Mouse (Mus musculus) gonadal fat pad, adult 2 months (tissue): Measurements from ENCODE around the gene Col23a1. TPM values are rescaled to one million over a fixed set of nuclear protein-coding genes. Genes with fewer than 3 reads are reported as not detected.
"Not testable (repeated sequence)": the region's sequence is repeated elsewhere in the genome, so short reads cannot be mapped to it uniquely, and the experiment has no call there.

Source experiments
- DNase-seq: peaks from one replicate; pipeline ENCODE4 v3.0.0-alpha.2; 2012; ENCODE audit warnings: low read depth
- polyA plus RNA-seq: library from polyadenylated mRNA; depleted of rRNA; stranded (reverse); fragments of >200 nt; gene quantifications from 2 replicates; pipeline ENCODE4 v1.2.3, GENCODE M21; 2012; rRNA removed

The Col23a1 gene
- polyA plus RNA-seq, 1 experiment: 8.0 TPM

DNA sequence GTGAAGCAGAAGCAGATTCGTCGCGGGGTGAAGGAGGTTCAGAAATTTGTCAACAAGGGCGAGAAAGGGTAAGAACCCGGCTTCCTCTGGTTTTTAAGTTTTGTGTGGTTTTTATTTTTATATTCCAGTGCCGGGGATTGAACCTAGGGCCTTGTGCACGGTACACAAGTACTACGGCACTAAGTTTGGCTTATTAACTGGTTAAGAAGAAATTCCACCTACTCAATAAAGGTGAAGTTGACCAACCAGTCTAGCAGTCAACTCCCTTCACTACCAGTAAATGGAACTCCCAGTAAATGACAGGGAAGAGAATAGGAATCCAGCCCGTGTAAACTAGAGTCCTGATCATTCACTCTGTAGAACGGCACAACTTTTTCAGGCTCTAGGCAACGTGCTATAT, 330.4 kb downstream of the Col23a1 start:
- no peak for DNase-seq

DNA sequence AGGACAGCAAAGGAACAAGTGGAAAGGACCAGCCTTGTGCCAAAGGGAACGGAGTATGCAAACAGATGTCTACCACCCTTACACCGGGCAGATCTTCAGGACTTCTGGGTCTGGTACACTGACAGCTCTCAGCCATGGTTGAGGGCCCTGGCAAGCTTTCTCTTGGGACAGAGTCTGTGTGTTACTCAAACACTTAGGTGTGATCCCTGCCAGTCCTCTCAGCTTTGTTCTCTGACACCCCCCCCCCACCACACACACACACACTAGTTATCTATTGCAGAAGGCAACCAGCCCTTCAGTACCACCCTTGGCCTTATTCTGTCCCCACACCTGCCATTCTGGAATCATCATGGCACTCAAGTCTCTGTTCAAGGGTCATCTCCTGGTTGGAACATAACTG, 332.1 kb downstream of the Col23a1 start:
- DNase-seq: no peak

GRCm38 (mm10) chr11:51622971-51623491, 333.3 kb downstream of the Col23a1 start:
- no peak for DNase-seq

DNA sequence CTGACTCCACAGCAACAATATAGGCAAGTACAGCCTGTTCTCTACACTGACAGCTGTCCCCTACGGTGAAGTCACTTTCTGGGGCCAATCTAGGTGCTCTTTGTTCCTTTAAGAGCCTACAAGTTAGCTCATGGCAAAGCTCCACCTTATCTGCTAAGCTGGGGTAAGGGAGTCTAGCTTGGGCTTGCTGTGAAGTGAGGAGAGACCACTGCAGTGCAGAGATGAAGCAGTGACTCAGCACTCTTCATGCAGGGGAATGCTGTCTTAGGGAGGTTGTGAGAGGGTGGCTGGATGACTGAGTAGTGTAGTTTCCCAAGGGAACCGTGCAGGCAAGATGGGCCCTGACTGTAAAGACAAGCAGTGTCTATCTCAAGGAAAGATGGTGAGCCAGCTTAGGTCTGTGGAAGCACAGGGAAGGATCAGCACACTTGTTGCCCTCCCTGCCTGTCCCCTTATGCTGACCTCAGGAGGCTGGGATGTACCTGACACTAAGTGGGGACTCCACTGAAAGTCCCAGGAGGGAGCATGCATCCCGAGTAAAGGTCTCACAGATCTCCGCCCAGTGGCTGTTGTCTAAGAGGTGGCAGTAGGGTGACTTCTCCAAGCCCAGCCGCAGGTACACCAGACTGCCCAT, 335.6 kb downstream of the Col23a1 start:
- no peak for DNase-seq

- no peak for DNase-seq
Measured at GRCm38 (mm10) chr11:51627425-51627824, 337.7 kb downstream of the Col23a1 start.

GRCm38 (mm10) chr11:51627907-51628306, 338.2 kb downstream of the Col23a1 start:
- no peak for DNase-seq

- DNase-seq: no peak
Measured at GRCm38 (mm10) chr11:51629651-51630314, 340.1 kb downstream of the Col23a1 start.

GRCm38 (mm10) chr11:51632130-51632753, 342.5 kb downstream of the Col23a1 start:
- DNase-seq: no peak

- not testable (repeated sequence) for DNase-seq
Measured at GRCm38 (mm10) chr11:51633200-51633599, 343.5 kb downstream of the Col23a1 start.

Other genes with a start within 250 kb of the Col23a1 start
- gene Olfr1375, start 241.8 kb upstream of the Col23a1 start, polyA plus RNA-seq: not detected in 2 replicates
- gene Zfp354a, start 230.7 kb upstream of the Col23a1 start, polyA plus RNA-seq: 2.3 and 3.0 TPM in 2 replicates
- gene Gm12569, start 69.4 kb upstream of the Col23a1 start, polyA plus RNA-seq: 0.11 TPM in 1 of 2 replicates, not detected in the other
- gene Clk4, start 28.2 kb upstream of the Col23a1 start, polyA plus RNA-seq: 44.4 and 54.9 TPM in 2 replicates
- gene BC049762, start 26.9 kb upstream of the Col23a1 start, polyA plus RNA-seq: 2.1 and 2.2 TPM in 2 replicates